Mouse (Mus musculus) cortical plate, adult 2 months (tissue): ENCODE data around the gene Ephb2.

Experiments used
- CTCF ChIP-seq: fragments of 200-500 bp; IDR thresholded peaks from 2 replicates; pipeline ENCODE4 v1.5.1; 2011; ENCODE audit warnings: mild to moderate bottlenecking, control low read depth, low read length; ENCODE audit not compliant: insufficient read depth; ENCODE audit errors: extremely low read depth
- POLR2A ChIP-seq: fragments of 200-500 bp; IDR thresholded peaks from 2 replicates; pipeline ENCODE4 v1.6.1; 2011; ENCODE audit warnings: mild to moderate bottlenecking, low read length, control low read depth; ENCODE audit not compliant: insufficient read depth; ENCODE audit errors: extremely low read depth

- no peak for TF ChIP-seq CTCF
- TF ChIP-seq POLR2A: no peak
Measured at GRCm38 (mm10) chr4:136779156-136779555, 56.6 kb downstream of the Ephb2 start.
